Mouse (Mus musculus): Measurements from ENCODE around the gene Ap2s1. TPM values are rescaled to one million over a fixed set of nuclear protein-coding genes. Genes with fewer than 3 reads are reported as not detected.
A peak's percentile ranks its signal among the peaks of the same experiment; 100 is the strongest.
"Not testable (repeated sequence)": the region's sequence is repeated elsewhere in the genome, so short reads cannot be mapped to it uniquely, and the experiment has no call there.

The Ap2s1 gene
- polyA plus RNA-seq, 1 experiment from 2014 or later: 245 TPM

GRCm38 (mm10) chr7:16722490-16722889 is 15.7 kb upstream of the Ap2s1 start:
- H3K27me3 ChIP-seq; H3K4me3 ChIP-seq (replicated peaks); H3K9me3 ChIP-seq; H3K27ac ChIP-seq; ATAC-seq (ENCODE audit: insufficient number of reproducible peaks, insufficient read depth, low FRiP score, low TSS enrichment, low read depth); H3K9ac ChIP-seq (replicated peaks); H3K4me2 ChIP-seq; H3K36me3 ChIP-seq; H3K4me1 ChIP-seq (replicated peaks): not testable (repeated sequence)
- 55% methylated on average over 3 of the region's 3 CpGs for WGBS

GRCm38 (mm10) chr7:16728596-16729348 is 9.4 kb upstream of the Ap2s1 start:
- Histone ChIP-seq H3K4me3 (replicated peaks) (no peak overlapping the region), H3K36me3 (no peaks in the 10 kb centered on the region), H3K9ac (replicated peaks) (no peak overlapping the region), H3K4me2 (peak overlapping the region; percentile 43), H3K27ac (peak overlapping the region; percentile 26; the same call in 1 of the 2 replicates), H3K27me3 (no peaks in the 10 kb centered on the region), H3K4me1 (replicated peaks) (peaks cover 17% of the 10 kb centered on the region), H3K9me3 (no peaks in the 10 kb centered on the region)
- ATAC-seq (ENCODE audit: insufficient number of reproducible peaks, insufficient read depth, low FRiP score, low TSS enrichment, low read depth): peak; percentile 52; the same call in 1 of the 2 replicates
- 29% methylated on average over 14 of the region's 14 CpGs for WGBS

GRCm38 (mm10) chr7:16729563-16729962 is 8.6 kb upstream of the Ap2s1 start:
- H3K27ac ChIP-seq: not testable (repeated sequence)

GRCm38 (mm10) chr7:16730791-16731190 is 7.4 kb upstream of the Ap2s1 start:
- ATAC-seq (ENCODE audit: insufficient number of reproducible peaks, insufficient read depth, low FRiP score, low TSS enrichment, low read depth): no peak
- H3K4me3 ChIP-seq (replicated peaks): no peak overlapping the region
- WGBS: 92% methylated on average over 5 of the region's 6 CpGs
- no peak overlapping the region for H3K4me2 ChIP-seq
- H3K9ac ChIP-seq (replicated peaks): no peak overlapping the region
- H3K9me3 ChIP-seq: no peaks in the 10 kb centered on the region
- H3K4me1 ChIP-seq (replicated peaks): peaks cover 17% of the 10 kb centered on the region
- H3K36me3 ChIP-seq: no peaks in the 10 kb centered on the region
- H3K27ac ChIP-seq: no peak overlapping the region
- no peaks in the 10 kb centered on the region for H3K27me3 ChIP-seq

More at GRCm38 (mm10) chr7:16729563-16729962, 8.6 kb upstream of the Ap2s1 start:
- H3K9ac ChIP-seq (replicated peaks); H3K9me3 ChIP-seq; ATAC-seq (ENCODE audit: insufficient number of reproducible peaks, insufficient read depth, low FRiP score, low TSS enrichment, low read depth); H3K27me3 ChIP-seq; H3K36me3 ChIP-seq: not testable (repeated sequence)
- H3K4me3 ChIP-seq (replicated peaks): 0 out of 2 replicates have a peak overlapping the region, but pooled peaks have one; percentile 2
- peaks cover 17% of the 10 kb centered on the region for H3K4me1 ChIP-seq (replicated peaks)
- H3K4me2 ChIP-seq: peak overlapping the region; percentile 43
- WGBS: 0% methylated on average over 7 of the region's 7 CpGs

- WGBS: 50% methylated on average over 7 of the region's 7 CpGs
- no peaks in the 10 kb centered on the region for H3K27me3 ChIP-seq
- no peak for ATAC-seq (ENCODE audit: insufficient number of reproducible peaks, insufficient read depth, low FRiP score, low TSS enrichment, low read depth)
- no peaks in the 10 kb centered on the region for H3K9me3 ChIP-seq
- H3K4me1 ChIP-seq (replicated peaks): peaks cover 17% of the 10 kb centered on the region
- H3K4me2 ChIP-seq: no peak overlapping the region
- no peak overlapping the region for H3K9ac ChIP-seq (replicated peaks)
- H3K4me3 ChIP-seq (replicated peaks): no peak overlapping the region
- H3K36me3 ChIP-seq: no peaks in the 10 kb centered on the region
- no peak overlapping the region for H3K27ac ChIP-seq
Observed at GRCm38 (mm10) chr7:16731893-16732422, 6.3 kb upstream of the Ap2s1 start.

- Histone ChIP-seq H3K4me3 (replicated peaks) (peak overlapping the region; percentile 79), H3K9ac (replicated peaks) (no peak overlapping the region), H3K27ac (no peak overlapping the region), H3K9me3 (no peaks in the 10 kb centered on the region), H3K27me3 (no peaks in the 10 kb centered on the region), H3K4me2 (peak overlapping the region; percentile 89), H3K36me3 (peaks cover 4% of the 10 kb centered on the region; the same call in 1 of the 2 replicates), H3K4me1 (replicated peaks) (peaks cover 23% of the 10 kb centered on the region)
- no peak; the same call in 1 of the 2 replicates for ATAC-seq (ENCODE audit: insufficient number of reproducible peaks, insufficient read depth, low FRiP score, low TSS enrichment, low read depth)
- 47% methylated on average over 10 of the region's 10 CpGs for WGBS
Observed at GRCm38 (mm10) chr7:16737606-16738072, 571 bp upstream of the Ap2s1 start.

- Histone ChIP-seq H3K4me3 (replicated peaks) (peak overlapping the region; percentile 79), H3K9me3 (no peaks in the 10 kb centered on the region), H3K9ac (replicated peaks) (peak overlapping the region; percentile 89), H3K36me3 (peaks cover 19% of the 10 kb centered on the region), H3K27me3 (no peaks in the 10 kb centered on the region), H3K27ac (no peak overlapping the region), H3K4me1 (replicated peaks) (peaks cover 23% of the 10 kb centered on the region), H3K4me2 (peak overlapping the region; percentile 89)
- WGBS: 57% methylated on average over 10 of the region's 10 CpGs
- no peak for ATAC-seq (ENCODE audit: insufficient number of reproducible peaks, insufficient read depth, low FRiP score, low TSS enrichment, low read depth)
Observed at GRCm38 (mm10) chr7:16739056-16739604, 920 bp downstream of the Ap2s1 start.

GRCm38 (mm10) chr7:16745373-16745772 is 7.2 kb downstream of the Ap2s1 start:
- 0 out of 2 replicates have a peak, but pooled peaks cover 4% of the 10 kb centered on the region for H3K4me1 ChIP-seq (replicated peaks)
- H3K4me3 ChIP-seq (replicated peaks): no peak overlapping the region
- H3K36me3 ChIP-seq: peaks cover 68% of the 10 kb centered on the region
- H3K9ac ChIP-seq (replicated peaks): no peak overlapping the region
- H3K27me3 ChIP-seq: no peaks in the 10 kb centered on the region
- H3K4me2 ChIP-seq: no peak overlapping the region
- H3K27ac ChIP-seq: no peak overlapping the region
- ATAC-seq (ENCODE audit: insufficient number of reproducible peaks, insufficient read depth, low FRiP score, low TSS enrichment, low read depth): no peak
- no peaks in the 10 kb centered on the region for H3K9me3 ChIP-seq
- 84% methylated on average over 4 of the region's 4 CpGs for WGBS

GRCm38 (mm10) chr7:16746093-16746492 is 7.9 kb downstream of the Ap2s1 start:
- 56% methylated on average over 3 of the region's 3 CpGs for WGBS
- peaks cover 71% of the 10 kb centered on the region for H3K36me3 ChIP-seq
- H3K4me2 ChIP-seq: no peak overlapping the region
- H3K27me3 ChIP-seq: no peaks in the 10 kb centered on the region
- H3K4me1 ChIP-seq (replicated peaks): 0 out of 2 replicates have a peak, but pooled peaks cover under 1% of the 10 kb centered on the region
- no peak overlapping the region for H3K9ac ChIP-seq (replicated peaks)
- no peak overlapping the region for H3K4me3 ChIP-seq (replicated peaks)
- H3K9me3 ChIP-seq: no peaks in the 10 kb centered on the region
- no peak for ATAC-seq (ENCODE audit: insufficient number of reproducible peaks, insufficient read depth, low FRiP score, low TSS enrichment, low read depth)
- no peak overlapping the region for H3K27ac ChIP-seq

- ATAC-seq (ENCODE audit: insufficient number of reproducible peaks, insufficient read depth, low FRiP score, low TSS enrichment, low read depth): no peak
- 94% methylated on average over 6 of the region's 6 CpGs for WGBS
- no peaks in the 10 kb centered on the region for H3K4me1 ChIP-seq (replicated peaks)
- H3K9ac ChIP-seq (replicated peaks): no peak overlapping the region
- no peaks in the 10 kb centered on the region for H3K27me3 ChIP-seq
- H3K4me2 ChIP-seq: no peak overlapping the region
- H3K36me3 ChIP-seq: peaks cover 68% of the 10 kb centered on the region
- H3K9me3 ChIP-seq: no peaks in the 10 kb centered on the region
- no peak overlapping the region for H3K4me3 ChIP-seq (replicated peaks)
- no peak overlapping the region for H3K27ac ChIP-seq
Observed at GRCm38 (mm10) chr7:16747656-16748055, 9.4 kb downstream of the Ap2s1 start.

- no peak overlapping the region for H3K4me2 ChIP-seq
- no peaks in the 10 kb centered on the region for H3K4me1 ChIP-seq (replicated peaks)
- no peak overlapping the region for H3K4me3 ChIP-seq (replicated peaks)
- H3K9me3 ChIP-seq: no peaks in the 10 kb centered on the region
- peaks cover 33% of the 10 kb centered on the region for H3K36me3 ChIP-seq
- WGBS: 87% methylated on average over 12 of the region's 12 CpGs
- no peak overlapping the region for H3K27ac ChIP-seq
- H3K9ac ChIP-seq (replicated peaks): no peak overlapping the region
- H3K27me3 ChIP-seq: no peaks in the 10 kb centered on the region
- ATAC-seq (ENCODE audit: insufficient number of reproducible peaks, insufficient read depth, low FRiP score, low TSS enrichment, low read depth): no peak
Observed at GRCm38 (mm10) chr7:16752016-16752415, 13.8 kb downstream of the Ap2s1 start.
